Mouse (Mus musculus): ENCODE results near the gene Mbd6.
"Not testable (repeated sequence)": the region's sequence is repeated elsewhere in the genome, so short reads cannot be mapped to it uniquely, and the experiment has no call there.

Gene Mbd6

DNA sequence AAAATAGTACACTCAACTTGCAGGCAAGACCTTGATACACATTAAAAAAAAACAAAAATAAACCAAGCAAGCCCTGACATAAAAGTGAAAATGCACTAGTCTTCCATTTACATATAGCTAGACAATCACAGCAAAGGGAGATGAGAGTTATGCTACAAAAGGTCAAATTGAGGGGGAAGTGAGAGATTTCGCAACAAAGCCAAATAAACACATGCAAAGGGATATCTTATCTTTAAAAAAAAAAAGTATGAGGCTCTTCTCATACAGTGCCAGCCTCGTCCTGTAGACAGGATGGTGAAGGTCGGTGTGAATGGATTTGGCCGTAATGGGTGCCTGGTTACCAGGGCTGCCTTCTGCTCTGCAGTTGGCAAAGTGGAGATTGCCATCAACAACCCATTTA is 24.0 kb upstream of the Mbd6 start:
- DNase-seq (ENCODE audit: low spot score): no peak

DNA sequence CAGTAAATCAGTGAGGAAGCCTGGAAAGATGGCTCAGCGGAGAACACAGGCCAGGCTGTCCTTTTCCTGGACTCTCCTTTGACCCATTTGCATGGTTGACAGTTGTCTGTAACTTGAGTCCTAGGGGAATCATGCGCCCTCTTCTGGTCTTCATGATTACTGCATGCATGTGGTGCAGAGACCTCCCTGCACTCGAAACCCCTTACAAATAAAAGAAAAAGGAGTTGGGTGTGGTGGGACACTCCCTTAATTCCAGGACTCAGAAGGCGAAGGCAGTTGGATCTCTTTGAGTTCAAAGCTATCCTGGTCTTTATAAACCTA is 23.5 kb upstream of the Mbd6 start:
- DNase-seq (ENCODE audit: low spot score): peak; percentile 81

DNA sequence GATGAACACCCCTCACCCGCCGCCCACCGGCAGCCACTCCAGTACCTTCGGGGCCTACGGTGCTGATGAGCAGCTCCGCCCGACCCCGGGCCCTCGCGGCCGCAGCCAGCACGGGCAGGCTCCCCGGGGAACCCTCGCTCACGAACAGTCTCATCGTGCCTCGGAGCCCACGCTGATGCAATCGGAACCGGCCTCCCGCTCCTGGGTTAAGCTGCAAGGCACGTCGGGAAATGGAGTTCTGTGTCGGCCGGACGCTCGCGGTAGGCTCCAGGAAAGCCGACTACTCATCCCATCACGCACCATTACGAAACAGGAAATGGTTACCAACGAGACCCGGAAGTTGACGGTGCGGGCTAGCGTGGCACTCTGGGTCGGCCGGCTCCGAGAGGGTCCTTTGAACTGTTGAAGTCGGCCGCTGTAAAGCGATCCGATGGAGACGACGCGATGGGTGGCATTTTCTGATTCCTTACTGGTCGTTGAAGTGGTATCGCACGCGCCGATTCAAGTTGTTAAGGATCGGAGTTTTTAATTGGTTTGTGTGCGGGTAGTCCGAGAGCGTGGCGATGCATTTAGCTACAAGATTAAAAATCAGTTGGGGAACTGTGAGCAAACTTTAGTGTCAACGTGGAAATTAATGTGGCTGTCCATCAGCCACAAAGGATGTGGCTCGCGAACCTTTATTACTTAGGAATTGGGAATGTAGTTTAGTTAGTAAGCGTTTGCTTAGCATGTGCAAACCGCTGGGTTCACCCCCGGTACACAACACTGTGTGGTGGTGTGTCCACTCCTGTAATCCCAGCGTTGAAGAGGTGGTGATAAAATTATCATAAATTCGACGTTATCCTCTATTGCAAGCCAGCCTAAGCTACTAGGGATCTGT is 22.9 kb upstream of the Mbd6 start, which contains the start of gene Mars:
TSS of gene Mars (minus strand) at position 311 of the 880 bp plus-strand sequence.
- DNase-seq (ENCODE audit: low spot score): peak; percentile 94

DNA sequence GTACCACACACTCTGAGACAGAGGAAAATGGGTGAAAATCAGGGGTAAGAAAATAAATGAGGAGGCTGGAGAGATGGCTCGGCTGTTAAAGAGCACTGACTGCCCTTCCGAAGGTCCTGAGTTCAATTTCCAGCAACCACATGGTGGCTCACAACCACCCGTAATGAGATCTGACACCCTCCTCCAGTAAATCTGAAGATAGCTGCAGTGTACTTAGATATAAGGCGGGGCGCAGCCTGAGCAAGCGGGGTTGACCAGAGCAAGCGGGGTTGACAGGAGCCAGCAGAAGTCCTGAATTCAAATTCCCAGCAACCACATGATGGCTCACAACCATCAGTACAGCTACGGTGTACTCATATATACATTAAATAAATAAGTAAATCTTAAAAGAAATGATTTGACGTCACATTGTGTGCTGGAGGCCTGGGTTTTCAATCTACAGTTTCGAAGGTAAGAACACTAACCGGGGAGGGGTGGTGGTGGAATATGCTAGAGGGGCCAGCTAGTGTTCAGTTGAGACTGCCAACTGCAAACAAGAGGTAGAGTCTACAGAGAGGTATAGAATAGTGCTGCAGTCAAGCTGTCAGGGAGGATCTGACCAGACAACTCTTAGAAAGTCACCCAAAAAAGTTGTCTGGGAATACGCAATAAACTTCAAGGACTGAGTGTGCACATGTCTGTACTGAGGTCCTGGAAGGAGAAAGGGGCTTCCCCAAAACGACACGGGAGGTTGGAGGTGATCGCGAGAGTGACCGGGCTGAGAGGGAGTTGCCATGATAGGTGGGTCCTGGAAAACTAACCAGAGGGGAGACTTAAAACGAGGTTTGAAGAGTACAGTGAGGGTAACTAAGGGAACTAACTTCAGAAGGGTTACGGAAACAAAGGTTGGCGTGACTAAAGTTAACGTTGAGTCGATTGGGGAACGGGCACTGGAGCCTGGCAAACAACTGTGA is 22.0 kb upstream of the Mbd6 start:
- no peak for DNase-seq (ENCODE audit: low spot score)

DNA sequence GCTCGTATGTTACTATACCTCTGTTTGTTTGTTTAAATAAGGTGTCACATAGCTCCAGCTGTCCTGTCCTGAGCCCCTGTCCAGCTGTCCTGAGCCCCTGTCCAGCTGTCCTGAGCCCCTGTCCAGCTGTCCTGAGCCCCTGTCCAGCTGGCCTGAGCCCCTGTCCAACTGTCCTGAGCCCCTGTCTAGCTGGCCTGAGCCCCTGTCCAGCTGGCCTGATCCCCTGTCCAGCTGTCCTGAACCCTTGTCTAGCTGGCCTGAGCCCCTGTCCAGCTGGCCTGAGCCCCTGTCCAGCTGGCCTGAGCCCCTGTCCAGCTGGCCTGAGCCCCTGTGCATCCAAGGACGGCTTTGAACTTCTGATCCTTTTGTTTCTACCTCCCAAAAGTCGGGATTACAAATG is 20.3 kb upstream of the Mbd6 start:
- not testable (repeated sequence) for DNase-seq (ENCODE audit: low spot score)

DNA sequence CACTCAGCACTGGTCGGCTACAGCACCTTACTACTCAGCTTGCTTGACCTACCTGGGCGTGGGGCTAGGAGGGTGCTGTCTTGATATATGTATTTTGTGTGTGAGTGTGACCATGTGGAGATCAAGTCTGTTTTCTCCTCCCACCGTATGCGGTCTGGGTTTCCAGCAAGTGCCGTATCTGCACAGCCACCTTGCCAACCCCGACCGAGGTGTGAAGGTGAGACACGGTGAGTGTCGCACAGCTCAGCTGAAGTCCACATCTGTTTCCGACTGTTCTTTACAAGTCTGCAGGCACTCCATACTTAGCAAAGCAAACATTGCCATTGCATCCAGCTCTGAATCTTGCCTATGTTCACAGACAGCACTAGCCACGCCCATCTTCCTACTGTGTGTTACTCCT is 14.3 kb upstream of the Mbd6 start:
- DNase-seq (ENCODE audit: low spot score): no peak

DNA sequence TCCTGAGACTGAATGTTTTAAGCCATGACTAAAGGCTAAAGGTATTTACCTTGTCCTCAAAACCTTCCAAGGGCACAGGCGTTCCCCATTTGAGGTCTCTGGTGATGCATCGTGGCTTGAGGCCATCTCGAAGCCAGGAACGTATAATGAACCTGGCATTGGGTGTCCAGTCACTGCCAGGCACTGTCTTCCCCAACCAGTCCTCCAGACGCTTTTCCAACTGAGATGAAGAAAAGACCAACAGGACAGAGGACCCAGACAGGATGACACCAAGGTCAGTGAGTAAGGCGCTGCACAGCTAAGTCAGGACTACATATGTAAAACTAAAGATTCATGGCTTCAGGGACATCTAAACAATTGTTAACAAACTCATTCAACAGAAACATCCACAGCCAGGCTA is 11.5 kb upstream of the Mbd6 start:
- DNase-seq (ENCODE audit: low spot score): no peak

DNA sequence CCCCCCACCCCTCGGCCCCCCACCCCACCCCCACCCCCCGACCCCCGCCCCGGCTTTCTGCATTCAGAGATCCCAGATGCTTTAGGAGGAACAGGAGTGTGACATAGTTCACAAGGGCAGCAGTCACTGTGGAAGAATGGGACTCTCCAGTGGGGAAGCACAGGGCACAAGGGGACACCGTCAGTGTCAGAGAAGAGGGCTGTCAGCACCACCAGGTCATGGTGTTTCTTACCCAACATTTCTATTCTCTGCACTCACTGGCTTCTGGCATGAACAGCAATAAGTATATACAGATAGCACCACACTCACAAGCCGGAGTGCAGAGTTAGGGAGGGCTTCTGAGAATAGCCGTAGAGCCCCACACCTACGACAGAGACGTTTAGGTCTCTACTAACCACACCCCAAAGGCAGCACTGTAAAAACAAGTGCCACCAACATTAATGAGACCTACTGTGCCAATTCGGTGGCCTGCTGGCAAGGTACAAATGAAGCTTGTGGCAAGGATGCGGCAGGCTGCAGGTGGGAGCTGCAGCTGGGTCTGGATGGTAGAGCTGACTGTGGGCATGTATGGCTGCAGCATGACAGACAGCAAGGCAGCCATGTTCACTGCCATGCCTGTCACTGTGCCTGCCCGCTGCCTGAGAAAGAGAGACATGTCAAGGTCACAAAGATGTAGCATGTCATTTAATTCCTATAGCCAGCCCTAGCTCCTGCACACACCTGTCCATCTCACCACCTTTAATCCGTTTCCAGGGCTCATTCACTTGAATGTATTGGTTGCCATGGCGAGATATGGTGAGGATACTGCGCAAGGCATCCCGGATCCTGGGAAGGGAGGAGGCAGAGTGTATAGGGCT is 8.4 kb upstream of the Mbd6 start:
- DNase-seq (ENCODE audit: low spot score): no peak

DNA sequence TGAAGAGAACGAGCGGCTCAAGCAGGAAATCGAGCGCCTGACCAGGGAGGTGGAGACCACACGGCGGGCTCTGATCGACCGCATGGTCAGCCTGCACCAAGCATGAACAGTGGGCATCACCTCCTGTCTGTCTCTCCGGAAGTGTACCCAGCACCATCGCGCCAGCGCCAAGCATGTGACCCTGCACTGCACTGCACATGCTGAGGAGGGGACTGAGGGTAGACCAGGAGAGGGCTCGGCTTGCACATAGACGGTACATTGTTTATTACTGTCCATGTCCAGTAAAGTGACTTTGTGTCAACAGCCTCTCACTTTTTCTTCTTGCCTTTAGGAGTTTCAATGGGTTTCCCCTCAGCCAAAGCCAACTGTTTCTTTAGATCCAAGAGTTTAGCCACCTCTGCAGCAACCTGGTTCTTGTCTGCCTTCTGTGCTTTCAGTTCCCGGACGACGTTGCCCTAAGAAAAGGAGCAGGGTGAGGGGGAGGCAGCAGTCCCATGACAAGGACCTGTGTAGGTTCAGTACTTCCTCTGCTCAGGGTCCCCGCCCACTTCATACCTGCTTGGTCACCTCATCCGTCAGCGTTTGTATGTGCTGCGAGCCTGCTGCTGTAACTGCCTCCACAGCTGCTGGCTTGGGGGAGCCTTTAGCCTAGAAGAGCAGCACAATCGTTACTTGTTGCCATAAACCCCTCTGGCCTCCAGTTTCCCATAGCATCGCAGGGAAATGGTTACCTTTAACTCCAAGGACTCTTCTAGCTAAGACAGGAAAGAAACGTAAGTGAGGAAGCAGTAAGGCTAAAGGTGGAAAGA is 7.4 kb upstream of the Mbd6 start:
- no peak for DNase-seq (ENCODE audit: low spot score)

DNA sequence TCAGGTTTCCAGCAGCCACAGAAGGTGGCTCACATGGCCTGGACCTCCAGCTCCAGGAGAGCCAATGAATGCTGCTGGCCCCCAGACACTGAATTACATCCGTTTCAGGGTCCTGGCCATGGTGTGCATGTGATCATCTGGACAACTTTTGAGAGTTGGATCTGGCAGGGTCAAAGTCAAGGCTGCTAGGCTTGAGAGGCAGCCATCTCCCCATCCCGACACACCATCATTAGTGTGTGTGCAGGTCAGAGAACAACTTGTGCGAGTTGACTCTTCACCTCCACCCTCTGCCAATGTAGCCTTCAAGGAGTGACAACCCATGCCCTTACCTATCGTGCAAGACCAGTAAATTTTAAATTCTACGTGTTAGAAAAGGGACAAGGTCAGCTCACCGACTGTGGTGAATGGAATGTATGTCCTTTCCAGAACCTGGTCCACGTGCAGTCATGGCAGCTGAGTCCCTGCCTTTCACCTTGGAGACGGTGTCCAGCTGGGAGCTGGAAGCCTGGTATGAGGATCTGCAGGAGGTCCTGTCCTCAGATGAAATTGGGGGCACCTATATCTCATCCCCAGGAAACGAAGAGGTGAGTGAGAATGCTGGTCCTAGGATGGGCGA is 6.2 kb upstream of the Mbd6 start:
- DNase-seq (ENCODE audit: low spot score): no peak

DNA sequence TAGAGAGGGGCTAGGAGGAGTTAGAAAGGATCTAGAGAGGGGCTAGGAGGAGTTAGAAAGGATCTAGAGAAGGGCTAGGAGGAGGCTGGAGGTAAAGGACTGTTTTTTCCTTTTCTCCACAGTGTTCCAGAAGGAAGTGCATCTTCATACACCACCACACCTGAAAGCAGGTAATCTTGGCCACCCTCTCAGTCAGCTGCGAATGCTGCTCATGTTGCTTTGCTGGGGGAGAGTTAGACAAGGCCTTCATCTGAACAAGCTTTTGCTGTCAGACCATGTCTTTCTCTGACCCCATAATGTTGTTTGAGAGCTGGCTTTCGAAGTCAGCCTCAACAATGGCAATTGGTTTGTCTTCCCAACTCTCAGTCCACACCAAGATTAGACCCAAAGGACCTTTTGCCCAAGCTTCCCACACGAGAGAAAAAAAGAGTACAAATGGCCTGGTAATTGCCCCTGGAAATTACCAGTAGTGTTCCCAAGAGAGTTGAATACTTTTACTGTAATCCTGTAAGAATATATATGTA is 4.8 kb upstream of the Mbd6 start:
- DNase-seq (ENCODE audit: low spot score): no peak

DNA sequence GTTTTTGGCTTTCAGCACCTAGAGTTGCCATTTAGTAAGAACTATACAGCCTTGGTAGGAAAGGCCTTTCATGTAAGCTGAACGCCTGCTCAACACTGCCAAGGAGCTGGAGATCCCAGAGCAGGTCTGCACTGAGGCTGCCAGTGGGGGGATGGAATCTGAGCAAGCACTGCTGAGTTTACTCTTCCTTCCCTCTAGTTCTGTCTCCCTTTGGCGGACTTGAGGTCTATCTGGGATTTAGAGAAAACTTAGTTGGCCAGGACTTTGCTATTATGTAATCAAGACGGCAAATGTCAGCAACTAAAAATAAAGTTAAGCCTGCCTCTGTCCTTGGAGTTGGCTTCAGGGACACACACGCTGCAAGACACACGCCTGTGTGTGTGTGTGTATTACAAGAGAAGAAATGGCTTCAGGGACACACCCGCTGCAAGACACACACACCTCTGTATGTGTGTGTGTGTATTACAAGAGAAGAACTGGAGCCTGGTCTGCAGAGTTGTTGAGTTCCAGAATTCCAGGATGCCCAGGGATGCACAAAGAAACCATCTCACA is 4.2 kb upstream of the Mbd6 start:
- no peak for DNase-seq (ENCODE audit: low spot score)

DNA sequence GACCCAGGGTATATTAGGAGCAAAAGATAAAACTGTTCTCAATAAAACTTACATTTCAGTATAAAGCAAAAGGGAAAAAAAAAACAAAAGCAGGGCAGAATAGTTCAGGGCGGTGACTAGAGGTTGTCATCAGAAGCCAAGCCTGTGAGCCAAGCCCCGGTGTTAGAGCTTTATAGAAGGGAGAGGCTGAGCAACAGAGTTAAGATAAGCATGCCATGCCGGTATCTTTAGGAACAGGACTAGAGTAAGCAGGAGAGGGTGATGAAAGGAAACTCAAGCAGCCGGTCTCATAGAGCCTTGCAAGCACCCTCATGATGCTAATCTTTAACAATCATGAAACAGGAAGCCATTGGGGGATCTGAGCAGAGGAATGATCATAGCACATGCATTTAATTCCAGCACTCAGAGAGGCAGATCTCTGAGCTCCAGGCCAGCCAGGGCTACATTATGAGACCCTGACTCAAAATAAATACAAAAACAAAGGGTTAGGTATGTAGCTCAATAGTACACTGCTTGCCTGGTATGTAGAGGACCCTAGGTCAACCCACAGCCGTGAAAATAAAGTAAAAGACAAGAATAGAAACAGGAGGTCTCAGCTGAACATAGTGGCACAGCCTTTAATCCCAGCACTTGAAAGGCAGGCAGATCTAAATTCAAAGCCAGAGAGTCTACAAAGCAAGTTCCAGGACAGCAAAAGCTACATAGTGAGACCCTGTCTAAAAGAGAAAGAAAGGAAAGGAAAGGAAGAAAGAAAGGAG is 3.2 kb upstream of the Mbd6 start:
- no peak for DNase-seq (ENCODE audit: low spot score)

DNA sequence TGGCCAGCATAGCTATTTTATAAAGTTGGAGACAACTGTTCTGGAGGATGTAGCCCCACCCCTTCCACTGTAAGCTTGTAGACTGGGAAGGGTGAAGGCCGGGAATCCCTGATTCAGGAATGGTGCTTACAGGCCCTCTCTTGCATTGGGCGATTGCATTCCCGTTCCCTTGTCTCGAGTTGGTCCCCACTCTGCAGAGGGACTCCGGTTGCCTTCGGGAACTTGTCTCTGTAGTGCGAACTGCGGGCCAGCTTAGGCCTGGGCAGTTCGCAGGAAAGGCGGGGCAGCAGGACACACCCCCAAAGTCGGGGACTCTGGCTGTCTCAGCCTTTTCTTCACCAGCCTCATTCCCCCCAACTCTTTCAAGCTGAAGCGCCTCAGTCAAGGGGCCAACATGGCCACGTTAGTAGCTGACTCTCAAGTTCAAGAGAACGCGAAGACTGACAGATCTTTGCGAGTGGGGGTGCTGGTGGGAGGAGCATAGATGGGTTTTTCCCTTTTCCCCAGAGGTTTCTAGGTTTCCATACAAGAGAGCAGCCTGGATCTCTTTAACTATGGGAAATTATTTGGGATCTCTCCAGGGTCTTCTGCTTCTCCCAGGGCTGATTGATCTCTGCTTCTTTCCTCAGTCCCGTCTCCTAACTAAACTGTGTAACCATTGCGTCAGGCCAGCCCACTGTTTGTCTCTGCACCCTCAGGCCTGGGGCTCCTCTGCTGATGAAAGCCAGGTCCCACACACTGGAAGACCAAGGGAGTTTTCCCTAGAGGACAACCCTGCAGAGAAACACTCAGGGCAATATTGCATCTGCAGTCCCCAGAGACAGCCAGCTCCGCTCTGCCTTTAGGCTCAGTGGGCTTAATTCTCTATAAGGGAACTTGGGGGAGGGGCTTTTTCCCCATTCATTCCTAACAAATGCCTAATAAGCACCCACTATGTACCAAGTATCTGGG is 2.4 kb upstream of the Mbd6 start:
- peak; percentile 66 for DNase-seq (ENCODE audit: low spot score)

DNA sequence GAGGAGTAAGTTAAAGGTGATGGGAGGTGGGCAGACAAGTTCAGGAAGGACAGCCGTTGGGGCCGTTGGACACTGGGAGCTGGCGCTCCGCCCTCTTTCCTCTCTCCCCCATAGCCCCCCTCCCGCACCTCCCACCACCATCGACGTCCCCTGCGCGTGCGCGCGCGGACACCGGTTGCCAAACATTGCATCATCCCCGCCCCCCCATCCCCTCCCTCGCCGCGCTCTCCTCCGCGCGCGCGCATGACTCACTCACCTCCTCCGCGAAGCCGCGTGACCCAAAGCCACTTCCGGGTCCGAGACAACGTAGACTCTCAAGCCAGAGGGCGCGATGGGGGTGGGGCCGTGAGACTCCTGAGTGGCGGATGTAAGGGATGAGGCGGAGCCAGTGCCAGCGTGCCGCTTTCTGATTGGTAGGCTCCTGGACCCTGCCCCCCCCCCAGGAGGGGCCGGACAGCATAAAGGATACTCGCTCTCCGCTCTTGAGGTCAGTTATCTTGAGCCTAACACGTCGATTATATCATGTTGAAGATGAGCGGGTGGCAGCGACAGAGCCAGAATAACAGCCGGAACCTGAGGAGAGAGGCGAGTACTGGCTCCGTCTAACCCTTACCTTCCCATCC is 1.6 kb upstream of the Mbd6 start:
- peak; percentile 100 for DNase-seq (ENCODE audit: low spot score)

DNA sequence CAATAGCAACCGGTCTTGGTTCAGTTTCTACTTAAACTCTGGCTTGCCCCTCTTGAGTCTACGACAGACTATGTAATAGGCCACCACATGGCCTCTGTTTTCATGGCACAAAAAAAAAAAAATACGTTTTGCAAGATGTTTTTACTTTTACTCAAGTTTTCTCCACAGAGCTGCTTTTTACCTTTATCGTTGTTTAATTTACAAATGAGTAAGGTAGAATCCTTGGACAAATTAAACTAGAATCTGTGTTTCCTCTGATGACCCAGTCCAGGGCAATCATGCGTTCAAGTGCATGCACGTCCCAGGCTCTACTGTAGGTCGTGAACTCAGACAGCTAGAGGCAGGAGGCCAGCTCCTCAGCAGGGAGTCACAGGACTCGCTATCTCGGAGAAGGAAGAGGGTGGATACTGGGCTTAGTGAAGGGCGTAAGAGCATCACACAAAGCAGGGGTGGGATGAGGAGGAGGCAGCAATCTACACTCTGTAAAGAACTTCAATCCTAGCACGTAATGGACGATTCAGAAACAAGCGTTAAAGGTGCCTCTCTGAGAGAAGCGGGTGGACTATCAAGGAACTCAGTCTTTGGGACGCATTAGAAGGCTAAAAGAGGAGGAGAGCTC is 864 bp upstream of the Mbd6 start:
- peak; percentile 75 for DNase-seq (ENCODE audit: low spot score)

DNA sequence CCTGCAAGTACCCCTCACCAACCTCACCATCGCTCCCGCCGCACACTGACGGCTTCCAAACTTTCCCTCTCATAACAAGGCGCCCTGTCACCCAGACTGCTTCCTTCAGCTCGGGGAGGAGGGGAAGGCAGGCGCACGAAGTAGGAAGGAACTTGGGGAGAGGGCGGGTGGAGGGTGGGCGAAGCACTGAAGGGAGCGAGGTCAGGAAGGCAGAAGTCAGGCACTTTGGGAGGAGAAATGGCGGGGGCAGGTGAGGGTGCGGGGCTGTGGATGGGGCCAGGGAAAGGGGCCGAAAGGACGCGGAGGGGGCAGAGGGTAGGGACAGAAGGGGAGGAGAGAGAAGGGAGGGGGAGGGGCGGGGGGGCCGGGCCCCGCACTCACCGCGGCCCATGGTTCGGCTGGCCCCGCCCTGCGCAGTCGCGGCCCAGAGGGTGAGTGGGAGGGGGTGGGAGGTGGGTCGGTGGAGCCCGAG is 454 bp downstream of the Mbd6 start:
- DNase-seq (ENCODE audit: low spot score): peak; percentile 58

All from urinary bladder, postnatal 14 days (tissue).